Mouse (Mus musculus) stomach, postnatal 0 days (tissue): ENCODE results near the gene Gucd1.

Source experiments
- CTCF ChIP-seq: IDR thresholded peaks from 2 replicates; pipeline ENCODE4 v1.5.1; 2016; ENCODE audit warnings: antibody characterized with exemption, low read depth, mild to moderate bottlenecking, moderate library complexity
- EP300 ChIP-seq: optimal IDR thresholded peaks from 2 replicates; pipeline ENCODE3; 2016; ENCODE audit warnings: antibody characterized with exemption

GRCm38 (mm10) chr10:75337231-75337630 lies 180.5 kb downstream of the Gucd1 start:
- TF ChIP-seq CTCF (no peak), EP300 (no peak)
